Mouse (Mus musculus): ENCODE data around the gene Sult1c2.
"Not testable (repeated sequence)": the region's sequence is repeated elsewhere in the genome, so short reads cannot be mapped to it uniquely, and the experiment has no call there.

Sult1c2 gene

DNA sequence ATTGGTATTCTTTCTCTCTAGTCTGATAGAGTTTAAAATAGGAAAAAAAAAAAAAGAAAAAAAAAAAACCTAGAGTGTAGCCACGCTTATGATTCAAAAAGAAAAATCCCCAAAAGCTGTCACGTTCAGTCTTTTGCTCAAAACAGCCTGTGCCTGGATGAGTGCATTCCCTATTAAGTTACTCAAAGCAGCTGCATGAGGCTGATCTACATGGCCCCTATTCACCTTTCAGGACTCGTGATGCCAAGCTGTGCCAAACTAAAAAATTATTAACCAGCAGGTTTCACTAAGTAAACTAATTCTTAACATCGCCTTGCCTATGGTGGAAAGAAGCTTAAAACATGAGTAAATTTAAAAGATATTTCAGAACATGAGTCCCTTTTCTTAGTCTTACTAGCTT lies at the start of gene Sult1c2:
TSS of gene Sult1c2 (minus strand) at position 134 of the 400 bp plus-strand sequence.
- no peak for DNase-seq (ENCODE audit: low spot score)

DNA sequence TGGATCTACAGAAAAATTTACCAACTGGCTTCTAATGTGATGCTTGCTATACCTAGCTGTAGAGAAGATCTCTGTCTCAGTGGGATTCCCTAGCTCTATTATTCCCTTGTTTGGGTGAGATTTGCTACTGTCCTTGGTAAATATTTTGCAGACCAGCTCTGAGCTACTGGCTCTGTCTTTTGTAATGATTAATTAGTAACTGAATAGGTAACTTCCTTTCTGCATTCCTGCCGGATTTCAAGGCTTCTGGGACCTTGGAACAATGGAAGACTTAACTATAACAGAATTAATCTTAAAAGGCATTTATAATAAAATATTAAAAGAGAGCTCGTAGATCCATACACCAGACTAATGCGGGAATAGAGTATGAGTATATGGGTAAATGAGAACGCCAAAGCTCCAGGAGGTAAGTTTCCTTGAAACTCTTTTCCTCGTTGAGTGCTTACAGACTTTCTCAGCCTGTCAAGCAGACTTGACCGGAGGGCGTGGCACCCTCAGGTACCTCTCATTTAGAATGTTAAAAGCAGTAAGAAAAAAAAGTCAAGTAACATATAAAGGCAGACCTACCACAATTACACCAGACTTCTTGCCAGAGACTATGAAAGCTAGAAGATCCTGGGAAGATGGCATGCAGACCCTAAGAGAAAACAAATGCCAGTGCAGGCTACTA lies 33.0 kb upstream of the Sult1c2 start:
- DNase-seq (ENCODE audit: low spot score), result not testable (repeated sequence)

DNA sequence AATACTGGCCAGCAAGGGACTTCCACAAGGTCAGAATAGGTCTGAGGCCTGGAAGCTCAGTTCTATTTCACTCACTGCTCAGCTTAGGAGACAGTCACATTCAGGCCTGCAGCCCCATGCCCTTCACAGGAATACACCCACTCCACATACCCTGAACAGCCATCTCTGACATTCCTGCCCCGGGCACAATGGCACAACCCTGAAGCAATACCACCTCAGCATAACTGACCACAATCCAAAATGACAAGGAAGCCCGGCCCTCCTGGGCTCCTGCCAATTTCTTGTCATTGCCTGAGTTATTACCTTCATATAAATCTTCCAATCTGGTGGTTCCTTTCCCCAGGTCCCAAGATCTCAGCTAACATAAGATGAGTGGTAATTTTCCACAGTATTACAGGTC lies 28.3 kb upstream of the Sult1c2 start:
- DNase-seq (ENCODE audit: low spot score), result peak; percentile 24

DNA sequence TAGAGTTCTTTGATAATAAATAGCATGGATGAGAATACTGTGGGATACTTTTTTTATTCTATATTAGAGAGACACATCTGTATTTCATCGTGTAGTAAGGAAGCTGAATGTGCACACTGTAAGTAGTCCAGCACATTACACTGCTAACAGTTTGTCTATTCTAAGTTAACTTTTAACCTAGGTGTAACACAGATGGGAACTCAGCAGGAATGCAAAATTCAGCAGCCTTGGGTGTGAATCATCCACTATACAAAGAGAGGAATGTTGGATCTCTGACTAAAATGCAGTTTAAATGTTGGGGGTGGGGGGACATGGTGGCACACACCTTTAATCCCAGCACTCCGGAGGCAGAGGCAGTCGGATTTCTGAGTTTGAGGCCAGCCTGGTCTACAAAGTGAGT lies 26.1 kb upstream of the Sult1c2 start:
- DNase-seq (ENCODE audit: low spot score), result no peak

DNA sequence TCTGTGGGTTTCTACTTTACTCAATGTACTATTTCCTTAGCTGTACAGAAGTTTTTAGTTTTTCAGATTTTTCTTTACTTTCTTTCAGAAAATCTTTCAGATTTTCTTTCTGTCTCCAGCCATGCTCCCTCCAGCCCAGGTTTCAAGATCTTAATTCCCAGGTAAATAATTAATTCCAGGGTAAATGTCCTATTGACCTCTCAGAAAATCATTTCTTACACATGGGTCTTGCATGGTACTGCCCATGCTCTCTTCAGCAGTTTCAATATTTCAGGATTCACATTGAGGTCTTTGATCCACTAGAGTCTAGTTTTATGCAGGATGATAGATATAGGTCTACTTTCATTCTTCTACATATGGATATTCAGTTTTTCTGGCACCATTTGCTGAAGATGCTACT lies 23.8 kb upstream of the Sult1c2 start:
- DNase-seq (ENCODE audit: low spot score), result no peak

DNA sequence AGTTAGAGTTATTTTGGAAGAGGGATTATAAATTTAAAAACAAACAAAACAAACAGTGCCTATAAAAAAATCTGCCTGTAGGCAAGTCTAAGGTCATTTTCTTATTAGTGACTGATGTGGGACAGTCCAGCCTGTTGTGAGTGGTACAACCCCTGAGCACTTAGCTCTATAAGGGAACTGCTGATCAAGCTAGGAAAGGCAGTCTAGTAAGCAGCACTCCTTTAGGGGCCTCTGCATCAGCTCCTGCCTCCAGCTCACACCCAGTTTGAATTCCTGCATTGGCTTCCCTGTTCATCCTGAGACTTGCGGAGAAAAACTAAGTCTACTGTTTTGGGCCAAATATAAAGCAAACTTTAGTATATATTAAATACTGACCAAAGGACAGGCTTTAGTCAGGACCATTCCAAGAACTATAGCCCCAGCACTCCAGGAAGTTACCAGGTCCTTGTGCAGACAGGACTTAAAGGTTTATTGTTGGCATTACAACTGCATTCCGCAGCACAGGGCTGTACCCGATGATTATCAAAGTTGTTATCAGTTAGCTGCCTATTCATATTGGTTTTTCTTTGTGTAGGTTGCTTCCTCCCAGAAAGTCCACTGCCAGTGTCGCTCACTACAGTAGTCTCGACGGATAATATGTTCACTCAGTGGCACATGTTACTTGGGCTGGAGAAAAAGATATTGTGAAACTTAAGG lies 19.3 kb upstream of the Sult1c2 start:
- no peak for DNase-seq (ENCODE audit: low spot score)

DNA sequence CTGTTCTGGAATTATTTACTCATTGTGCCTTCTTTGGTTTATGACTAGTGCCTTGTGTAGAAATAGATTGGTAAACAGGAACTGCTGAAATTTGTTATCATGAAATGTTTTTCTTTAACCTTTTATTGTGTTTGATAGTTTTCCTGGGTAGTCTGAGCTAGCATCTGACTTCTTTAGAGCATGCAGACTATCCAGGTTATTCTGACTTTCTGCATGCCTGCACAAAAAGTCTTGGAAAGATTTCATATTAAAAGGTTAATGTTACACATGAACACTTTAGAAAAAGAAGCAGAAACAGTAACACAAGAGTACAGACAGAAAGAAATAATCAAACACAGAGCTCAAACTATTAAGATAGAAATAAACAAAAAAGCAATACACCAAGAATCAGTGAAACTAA lies 14.4 kb upstream of the Sult1c2 start:
- DNase-seq (ENCODE audit: low spot score), result no peak

DNA sequence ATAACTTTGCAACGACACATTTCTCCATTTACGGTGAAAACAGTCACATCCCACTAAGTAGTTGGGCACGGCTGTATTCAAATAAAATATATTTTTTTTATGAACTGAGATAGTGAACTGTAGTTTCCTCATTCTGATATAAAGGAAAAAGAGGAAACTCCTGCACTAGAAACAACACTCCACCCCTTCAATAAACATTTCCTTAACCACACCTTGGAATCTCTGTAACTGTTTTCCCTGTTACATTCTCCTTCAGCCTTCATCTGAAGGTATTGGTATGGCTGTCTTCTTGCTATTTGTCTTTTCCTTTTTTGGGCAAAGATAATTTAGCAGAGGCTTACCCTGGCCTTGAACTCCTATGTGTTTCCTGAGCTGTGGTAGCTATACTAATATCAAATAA lies 8.9 kb upstream of the Sult1c2 start:
- no peak for DNase-seq (ENCODE audit: low spot score)

DNA sequence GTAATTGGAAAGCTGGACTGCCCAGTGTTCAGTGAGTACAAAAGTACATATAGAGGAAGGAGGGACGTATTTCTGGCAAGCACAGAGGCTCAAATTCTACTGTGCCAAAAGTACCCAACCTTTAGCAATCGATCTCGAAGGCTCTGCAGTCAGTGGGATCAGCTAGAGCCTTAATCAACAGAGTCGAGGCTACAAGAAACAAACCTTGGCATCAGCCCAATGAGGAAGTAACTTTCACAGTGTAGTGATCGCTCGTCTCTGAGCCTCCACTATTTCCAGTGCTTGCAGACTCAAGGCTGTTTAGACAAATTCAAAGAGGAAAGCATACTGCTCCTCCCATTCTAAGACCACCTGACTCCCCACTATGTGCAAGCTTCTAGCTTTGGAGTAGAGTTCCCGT lies 343 bp downstream of the Sult1c2 start:
- no peak for DNase-seq (ENCODE audit: low spot score)

DNA sequence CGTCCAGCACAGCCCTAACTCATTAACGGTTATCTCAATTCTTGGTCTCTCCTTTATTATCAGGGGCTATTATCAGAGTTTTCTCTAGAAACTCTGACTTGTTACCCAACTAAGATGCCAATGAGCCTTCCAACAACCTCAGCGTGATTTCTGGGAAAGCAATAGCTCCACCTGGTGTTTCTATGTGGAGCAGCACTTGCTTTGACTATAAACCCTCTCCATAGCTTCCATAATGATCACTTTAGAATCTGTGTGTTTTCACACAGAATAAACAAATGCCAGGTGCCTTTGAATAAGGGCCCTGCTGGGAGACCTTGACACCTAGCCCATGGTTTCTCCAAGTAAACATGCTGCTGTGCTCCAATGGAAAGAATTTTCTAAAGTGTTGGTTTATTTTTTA lies 12.8 kb downstream of the Sult1c2 start:
- DNase-seq (ENCODE audit: low spot score), result peak; percentile 64

DNA sequence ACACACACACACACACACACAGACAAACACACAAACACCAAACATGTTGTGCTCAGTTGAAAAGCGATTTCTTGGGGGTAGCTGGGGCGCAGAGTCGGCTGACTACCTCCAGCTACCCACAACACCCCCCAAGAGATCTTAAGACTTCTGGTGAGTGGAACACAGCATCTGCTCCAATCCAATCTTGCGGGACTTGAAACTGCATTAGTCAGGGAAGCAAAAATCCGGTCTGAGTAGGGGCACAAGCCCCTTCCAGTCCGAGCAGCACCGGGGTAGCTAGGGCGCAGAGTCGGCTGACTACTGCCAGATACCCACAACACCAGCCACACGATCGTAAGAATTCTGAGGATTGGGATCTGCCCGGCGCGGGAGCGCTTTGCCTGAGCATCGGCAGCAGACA lies 42.2 kb downstream of the Sult1c2 start:
- not testable (repeated sequence) for DNase-seq (ENCODE audit: low spot score)

DNA sequence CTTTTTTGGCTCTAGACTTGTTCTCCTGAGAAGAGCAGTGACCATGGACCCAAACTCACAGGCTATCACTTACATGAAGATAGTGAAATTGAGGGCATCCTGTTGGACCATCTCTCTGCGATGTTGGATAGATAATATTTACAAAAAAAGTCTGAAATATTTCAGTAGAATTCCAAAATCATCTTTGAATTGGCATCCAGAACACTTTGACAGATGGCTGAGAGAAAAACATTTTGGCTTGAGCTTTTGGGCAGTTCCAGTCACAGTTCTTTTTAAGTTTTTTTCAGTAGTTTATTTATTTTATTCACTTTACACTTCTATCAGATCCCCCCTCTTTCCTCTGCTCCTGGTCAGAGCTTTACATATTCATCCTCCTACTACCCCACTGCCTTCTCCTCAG lies 62.8 kb downstream of the Sult1c2 start:
- no peak for DNase-seq (ENCODE audit: low spot score)

Data from adipocyte (in vitro differentiated cells).